Mouse (Mus musculus) lung, adult 18-20 months (tissue): ENCODE measurements around the gene Sh3glb1.
"Not testable (repeated sequence)": the region's sequence is repeated elsewhere in the genome, so short reads cannot be mapped to it uniquely, and the experiment has no call there.

ENCODE experiments used
- DNase-seq, 2 experiments: peaks; one replicate each; pipeline ENCODE4 v3.0.0; 2022; ENCODE audit warnings: mixed read lengths in 2 of 2

The Sh3glb1 gene

GRCm38 (mm10) chr3:144719901-144720747 lies at the start of gene Sh3glb1:
Sh3glb1 (minus strand) TSS chr3:144720335.
- DNase-seq: peak; percentile 94 to 96

GRCm38 (mm10) chr3:144765161-144765560 lies 45.0 kb upstream of the Sh3glb1 start:
- DNase-seq: no peak

- DNase-seq: peak in 1 of 2 experiments; percentile 6
Measured at GRCm38 (mm10) chr3:144761454-144761853, 41.3 kb upstream of the Sh3glb1 start.

GRCm38 (mm10) chr3:144760592-144761309 lies 40.6 kb upstream of the Sh3glb1 start, which contains the start of gene Clca3a1:
Clca3a1 (minus strand) TSS chr3:144760977.
- DNase-seq: peak in 1 of 2 experiments; percentile 24

- no peak for DNase-seq
Measured at GRCm38 (mm10) chr3:144759719-144760118, 39.6 kb upstream of the Sh3glb1 start.

- DNase-seq: not testable (repeated sequence)
Measured at GRCm38 (mm10) chr3:144756103-144756502, 36.0 kb upstream of the Sh3glb1 start.

- peak in 1 of 2 experiments; percentile 7 for DNase-seq
Measured at GRCm38 (mm10) chr3:144753120-144753519, 33.0 kb upstream of the Sh3glb1 start.

GRCm38 (mm10) chr3:144749062-144749963 lies 29.2 kb upstream of the Sh3glb1 start:
- DNase-seq: not testable (repeated sequence)

GRCm38 (mm10) chr3:144747706-144748105 lies 27.6 kb upstream of the Sh3glb1 start:
- not testable (repeated sequence) for DNase-seq

GRCm38 (mm10) chr3:144738396-144738795 lies 18.3 kb upstream of the Sh3glb1 start:
- DNase-seq: not testable (repeated sequence)

- DNase-seq: peak in 1 of 2 experiments; percentile 24
Measured at GRCm38 (mm10) chr3:144736831-144737230, 16.7 kb upstream of the Sh3glb1 start.

- DNase-seq: peak; percentile 49 to 56
Measured at GRCm38 (mm10) chr3:144723455-144723854, 3.3 kb upstream of the Sh3glb1 start.

- not testable (repeated sequence) for DNase-seq
Measured at GRCm38 (mm10) chr3:144722566-144722965, 2.4 kb upstream of the Sh3glb1 start.

GRCm38 (mm10) chr3:144721860-144722256 lies 1.7 kb upstream of the Sh3glb1 start:
- no peak for DNase-seq

GRCm38 (mm10) chr3:144721077-144721859 lies 1.1 kb upstream of the Sh3glb1 start:
- no peak for DNase-seq

GRCm38 (mm10) chr3:144719088-144719900 lies 841 bp downstream of the Sh3glb1 start:
- DNase-seq: peak; percentile 73 to 76

- peak; percentile 51 to 73 for DNase-seq
Measured at GRCm38 (mm10) chr3:144718706-144719087, 1.4 kb downstream of the Sh3glb1 start.

GRCm38 (mm10) chr3:144717835-144718234 lies 2.3 kb downstream of the Sh3glb1 start:
- peak in 1 of 2 experiments; percentile 22 for DNase-seq

GRCm38 (mm10) chr3:144717121-144717520 lies 3.0 kb downstream of the Sh3glb1 start:
- DNase-seq: no peak

- peak in 1 of 2 experiments; percentile 22 for DNase-seq
Measured at GRCm38 (mm10) chr3:144715901-144716300, 4.2 kb downstream of the Sh3glb1 start.

- peak in 1 of 2 experiments; percentile 21 for DNase-seq
Measured at GRCm38 (mm10) chr3:144715033-144715432, 5.1 kb downstream of the Sh3glb1 start.
